Mouse (Mus musculus) megakaryocyte, embryonic 14.5 days (primary cell): ENCODE data around the gene Spon1.

Source experiments
- FLI1 ChIP-seq: IDR thresholded peaks from 2 replicates; pipeline ENCODE4 v1.6.1; 2012; ENCODE audit warnings: low read length, inconsistent platforms, mixed read lengths
- GATA1 ChIP-seq: IDR thresholded peaks from 3 replicates; pipeline ENCODE4 v1.6.1; 2012; ENCODE audit warnings: mixed read lengths, low read length, inconsistent platforms, borderline replicate concordance

DNA sequence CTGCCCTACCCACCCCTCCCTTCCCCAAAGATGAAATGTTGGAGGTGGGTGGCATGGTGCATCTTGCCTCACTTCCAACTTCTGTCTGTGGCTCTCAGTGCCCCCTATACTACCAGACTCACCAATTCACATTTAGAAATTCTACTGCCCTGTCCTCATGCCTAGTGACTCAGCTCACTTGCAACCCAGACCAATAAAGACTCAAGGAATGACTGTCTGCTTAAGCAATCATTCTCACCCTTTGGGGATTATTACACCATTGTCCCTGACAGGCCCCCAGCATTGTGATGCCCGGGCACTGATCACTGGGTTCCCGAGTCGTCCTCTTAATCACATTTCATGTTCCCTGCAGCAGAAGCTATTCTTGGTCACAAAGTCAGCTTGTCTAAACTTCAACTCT lies 57.2 kb downstream of the Spon1 start:
- TF ChIP-seq GATA1: no peak
- TF ChIP-seq FLI1: no peak
